Mouse (Mus musculus) small intestine, adult 2 months (tissue): ENCODE measurements around the gene Snx8. TPM values are rescaled to one million over a fixed set of nuclear protein-coding genes. Genes with fewer than 3 reads are reported as not detected.
A peak's percentile ranks its signal among the peaks of the same experiment; 100 is the strongest.

Source experiments
- H3K27ac ChIP-seq: fragments of 200-500 bp; 2 replicates; pipeline ENCODE4 v1.5.1; 2012; ENCODE audit warnings: low read depth, low read length, control low read depth, inconsistent platforms; ENCODE audit not compliant: insufficient read depth
- H3K27me3 ChIP-seq: fragments of 200-500 bp; 2 replicates; pipeline ENCODE4 v1.6.1; 2012; ENCODE audit warnings: mild to moderate bottlenecking, moderate library complexity, low read length, inconsistent platforms; ENCODE audit not compliant: control insufficient read depth, insufficient read depth
- H3K36me3 ChIP-seq: fragments of 200-500 bp; 2 replicates; pipeline ENCODE4 v1.6.1; 2012; ENCODE audit warnings: mild to moderate bottlenecking, low read length, control low read depth, inconsistent platforms; ENCODE audit not compliant: control insufficient read depth, insufficient read depth
- H3K4me1 ChIP-seq: fragments of 200-500 bp; 2 replicates; pipeline ENCODE4 v1.6.1; 2012; ENCODE audit warnings: low read length, inconsistent platforms, mixed read lengths; ENCODE audit not compliant: control insufficient read depth, insufficient read depth, insufficient read length
- H3K4me3 ChIP-seq: fragments of 200-500 bp; 2 replicates; pipeline ENCODE4 v1.5.1; 2012; ENCODE audit warnings: low read depth, mild to moderate bottlenecking, control low read depth, inconsistent platforms, low read length, moderate library complexity
- CTCF ChIP-seq: fragments of 200-500 bp; IDR thresholded peaks from 2 replicates; pipeline ENCODE4 v1.5.1; 2012; ENCODE audit warnings: low read depth, mild to moderate bottlenecking, control low read depth, inconsistent platforms, low read length, moderate library complexity, mixed read lengths; ENCODE audit not compliant: insufficient replicate concordance, insufficient read length; ENCODE audit errors: extremely low read depth
- POLR2A ChIP-seq: fragments of 200-500 bp; IDR thresholded peaks from 2 replicates; pipeline ENCODE4 v1.6.1; 2012; ENCODE audit warnings: low read depth, mild to moderate bottlenecking, control low read depth, inconsistent platforms, low read length, moderate library complexity
- WGBS: fragments of 180-500 bp; shearing (Covaris S2); methylation state at CpG from one replicate; pipeline ENCODE4 v1.1.7; 2018; 5-methylcytosine and 5-hydroxymethylcytosine counted together
- polyA plus RNA-seq: library from polyadenylated mRNA; depleted of rRNA; stranded (reverse); fragments of >200 nt; gene quantifications from 2 replicates; pipeline ENCODE4 v1.2.3, GENCODE M21; 2012

The Snx8 gene
- polyA plus RNA-seq, 1 experiment = 6.6 TPM

DNA sequence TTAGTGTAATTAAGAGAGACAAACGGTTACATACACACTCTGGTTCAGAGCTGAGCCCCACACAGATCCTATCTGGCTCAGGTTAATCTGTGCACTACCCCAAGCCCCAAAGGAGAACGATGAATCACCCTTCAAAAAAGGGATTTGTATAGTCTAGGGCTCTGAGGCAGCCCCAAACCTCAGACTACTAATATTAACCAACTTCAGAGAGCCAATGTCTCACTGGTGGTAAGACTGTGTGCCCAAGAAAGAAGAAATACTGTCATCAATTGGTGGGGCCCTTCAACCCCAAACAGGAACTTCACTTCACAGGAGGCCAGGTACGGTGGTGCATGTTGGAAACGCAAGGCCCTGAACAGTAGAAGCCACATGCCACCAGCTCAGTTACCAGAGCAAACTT, 43.8 kb downstream of the Snx8 start:
- Histone ChIP-seq H3K27me3 (no peaks in the 10 kb centered on the region), H3K4me3 (no peak overlapping the region), H3K27ac (no peak overlapping the region), H3K36me3 (no peaks in the 10 kb centered on the region; the same call in 1 of the 2 replicates), H3K4me1 (no peaks in the 10 kb centered on the region)
- no peak for TF ChIP-seq POLR2A
- no peak for TF ChIP-seq CTCF
- 82% methylated on average over 4 of the region's 4 CpGs for WGBS

DNA sequence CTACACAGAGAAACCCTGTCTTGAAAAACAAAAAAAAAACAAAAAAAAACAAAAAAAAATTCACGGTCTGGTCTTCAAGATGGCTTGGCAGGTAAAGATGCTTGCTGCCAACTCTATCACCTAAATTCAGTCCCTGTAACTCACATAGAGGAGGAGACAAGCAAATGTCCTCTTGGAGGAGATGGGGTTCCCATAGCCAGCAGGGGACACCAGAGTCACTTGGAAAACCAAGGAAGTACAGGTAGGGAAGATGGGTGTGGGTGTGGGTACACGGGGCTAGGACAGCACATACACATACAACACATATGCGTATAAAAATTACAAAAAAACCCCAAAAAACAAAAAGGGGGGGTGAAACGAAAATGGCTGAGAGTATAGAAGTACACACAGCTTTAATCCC, 46.2 kb downstream of the Snx8 start:
- H3K27ac ChIP-seq = no peak overlapping the region
- no peaks in the 10 kb centered on the region for H3K27me3 ChIP-seq
- H3K4me1 ChIP-seq = no peaks in the 10 kb centered on the region
- H3K4me3 ChIP-seq = no peak overlapping the region
- no peak for TF ChIP-seq POLR2A
- no peak for TF ChIP-seq CTCF
- peaks cover 6% of the 10 kb centered on the region for H3K36me3 ChIP-seq
- WGBS = 78% methylated on average over 4 of the region's 4 CpGs

DNA sequence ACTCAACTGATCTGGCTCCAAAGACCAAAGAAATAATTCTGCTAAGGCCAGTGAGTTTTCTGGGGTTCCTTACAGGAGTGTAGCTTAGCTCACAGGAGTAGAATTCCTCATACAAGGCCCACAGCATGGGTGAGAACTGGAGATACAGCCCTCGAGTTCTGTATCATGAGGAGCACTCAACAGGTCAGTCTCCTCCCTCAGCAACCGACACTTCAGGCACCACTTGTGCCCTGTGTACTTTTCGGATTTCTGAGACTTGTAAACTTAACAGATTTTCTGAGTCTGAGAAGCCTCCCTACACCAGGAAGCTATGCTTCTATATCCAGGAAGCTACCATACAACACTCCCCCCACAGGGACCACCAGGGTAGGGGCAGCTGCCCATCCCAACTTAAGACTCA, 49.2 kb downstream of the Snx8 start:
- Histone ChIP-seq H3K27ac (no peak overlapping the region), H3K27me3 (no peaks in the 10 kb centered on the region), H3K4me1 (no peaks in the 10 kb centered on the region), H3K36me3 (peaks cover 11% of the 10 kb centered on the region), H3K4me3 (no peak overlapping the region)
- 85% methylated on average over 3 of the region's 3 CpGs for WGBS
- TF ChIP-seq POLR2A = no peak
- TF ChIP-seq CTCF = no peak

DNA sequence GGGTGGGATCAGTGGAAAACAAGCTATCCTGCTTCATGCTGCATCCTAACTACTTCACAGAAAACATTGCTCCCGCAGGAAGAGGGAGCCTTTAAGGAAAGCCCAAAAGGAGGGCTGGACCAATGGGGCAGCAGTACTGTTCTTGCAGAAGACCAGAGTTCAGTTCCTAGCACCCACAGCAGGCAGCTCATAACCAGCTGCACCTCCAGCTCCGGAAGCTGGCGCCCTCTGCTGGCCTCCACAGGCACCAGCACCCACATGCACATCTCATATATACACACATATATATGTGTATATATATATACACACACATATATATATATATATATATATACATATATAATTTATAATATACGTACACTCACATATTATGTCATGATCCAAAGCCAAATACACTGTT, 50.3 kb downstream of the Snx8 start:
- no peak overlapping the region for H3K27ac ChIP-seq
- peaks cover 11% of the 10 kb centered on the region for H3K36me3 ChIP-seq
- H3K4me1 ChIP-seq = no peaks in the 10 kb centered on the region
- 94% methylated on average over 4 of the region's 4 CpGs for WGBS
- no peak for TF ChIP-seq POLR2A
- TF ChIP-seq CTCF = no peak
- no peaks in the 10 kb centered on the region for H3K27me3 ChIP-seq
- no peak overlapping the region for H3K4me3 ChIP-seq

DNA sequence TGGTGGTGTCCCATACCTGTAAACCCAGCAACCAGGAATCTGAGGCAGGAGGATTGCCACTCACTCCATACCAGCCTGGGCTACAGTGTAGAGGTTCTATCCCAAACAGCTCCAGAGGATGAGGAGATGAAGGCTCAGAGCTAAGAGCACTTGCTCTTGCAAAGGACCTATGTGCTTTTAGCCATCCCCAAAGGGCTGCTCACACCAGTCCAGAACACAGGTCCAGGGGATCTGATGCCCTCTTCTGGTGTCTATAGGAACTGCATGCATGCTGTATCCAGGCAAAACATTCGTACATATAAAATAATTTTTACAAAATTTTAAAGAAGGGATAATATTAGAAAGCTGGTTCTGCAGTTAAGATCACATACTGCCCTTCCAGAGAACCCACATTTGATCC, 52.4 kb downstream of the Snx8 start:
- no peak overlapping the region for H3K27ac ChIP-seq
- no peaks in the 10 kb centered on the region for H3K27me3 ChIP-seq
- peaks cover 11% of the 10 kb centered on the region for H3K36me3 ChIP-seq
- 59% methylated on average over 1 of the region's 1 CpGs for WGBS
- H3K4me3 ChIP-seq = no peak overlapping the region
- H3K4me1 ChIP-seq = 0 out of 2 replicates have a peak, but pooled peaks cover 2% of the 10 kb centered on the region
- TF ChIP-seq POLR2A (no peak), CTCF (peak; percentile 71; the same call in 1 of the 2 replicates)

DNA sequence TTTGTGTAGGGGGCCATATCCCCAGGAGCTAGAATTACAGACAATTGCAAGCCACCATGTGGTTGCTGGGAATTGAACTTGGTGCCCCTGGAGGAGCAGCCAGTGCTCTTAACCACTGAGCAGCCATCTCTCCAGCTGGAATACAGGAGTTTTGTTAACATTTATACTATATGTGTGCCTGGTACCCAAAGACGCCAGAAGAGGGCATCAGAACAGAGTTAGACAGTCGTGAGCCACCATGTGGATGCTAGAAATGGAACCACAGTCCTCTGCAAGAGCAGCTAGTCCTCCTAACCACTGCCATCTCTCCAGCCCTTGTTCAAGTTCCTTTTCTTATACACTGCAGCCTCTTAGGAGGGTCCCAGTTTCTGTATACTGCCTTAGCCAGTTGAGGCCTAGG, 55.4 kb downstream of the Snx8 start:
- Histone ChIP-seq H3K36me3 (peaks cover 9% of the 10 kb centered on the region), H3K4me3 (no peak overlapping the region), H3K27ac (no peak overlapping the region), H3K27me3 (no peaks in the 10 kb centered on the region), H3K4me1 (peaks cover 5% of the 10 kb centered on the region; the same call in 1 of the 2 replicates)
- TF ChIP-seq CTCF (no peak), POLR2A (no peak)
- WGBS = 33% methylated on average over 2 of the region's 2 CpGs

DNA sequence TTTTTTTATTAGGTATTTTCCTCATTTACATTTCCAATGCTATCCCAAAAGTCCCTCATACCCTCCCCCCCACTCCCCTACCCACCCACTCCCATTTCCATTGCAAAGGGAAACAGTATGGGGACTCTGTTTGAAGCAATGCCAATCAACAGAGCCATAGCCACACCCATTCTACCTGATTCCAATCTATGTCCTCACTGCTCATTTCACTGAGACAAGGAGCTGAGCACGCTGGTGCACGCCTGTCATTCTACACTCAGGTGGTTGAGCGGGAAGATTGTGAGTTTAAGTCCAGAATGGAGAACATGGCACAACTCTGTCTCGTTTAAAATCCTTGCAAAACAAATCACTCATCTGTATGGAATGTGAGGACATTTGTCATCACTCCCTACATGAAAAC, 56.5 kb downstream of the Snx8 start:
- Histone ChIP-seq H3K27me3 (no peaks in the 10 kb centered on the region), H3K4me1 (peaks cover 5% of the 10 kb centered on the region; the same call in 1 of the 2 replicates), H3K27ac (no peak overlapping the region), H3K4me3 (no peak overlapping the region), H3K36me3 (peaks cover 6% of the 10 kb centered on the region)
- WGBS = 23% methylated on average over 4 of the region's 4 CpGs
- no peak for TF ChIP-seq CTCF
